Mouse (Mus musculus) urinary bladder, postnatal 10 days (tissue): ENCODE results near the gene Pvr.

ENCODE experiments used
- DNase-seq: peaks from one replicate; pipeline ENCODE4 v3.0.0; 2022; ENCODE audit warnings: low spot score

Gene Pvr

GRCm38 (mm10) chr7:19920506-19921261 is at the start of gene Pvr:
Gene Pvr (minus strand): TSS chr7:19921160.
- no peak for DNase-seq

GRCm38 (mm10) chr7:19970196-19970595 is 49.2 kb upstream of the Pvr start:
- DNase-seq = no peak

- no peak for DNase-seq
Measured at GRCm38 (mm10) chr7:19969541-19970090, 48.7 kb upstream of the Pvr start.

- no peak for DNase-seq
Measured at GRCm38 (mm10) chr7:19969106-19969505, 48.1 kb upstream of the Pvr start.

GRCm38 (mm10) chr7:19964985-19965579 is 44.1 kb upstream of the Pvr start, which contains the start of gene Ceacam20:
Gene Ceacam20 (plus strand): TSS chr7:19965412.
- DNase-seq = no peak

GRCm38 (mm10) chr7:19962423-19962822 is 41.5 kb upstream of the Pvr start:
- no peak for DNase-seq

GRCm38 (mm10) chr7:19956341-19956781 is 35.4 kb upstream of the Pvr start:
- DNase-seq = peak; percentile 86

- DNase-seq = no peak
Measured at GRCm38 (mm10) chr7:19955861-19956260, 34.9 kb upstream of the Pvr start.

GRCm38 (mm10) chr7:19953054-19953453 is 32.1 kb upstream of the Pvr start:
- no peak for DNase-seq

GRCm38 (mm10) chr7:19952320-19952986 is 31.5 kb upstream of the Pvr start:
- no peak for DNase-seq

- DNase-seq = no peak
Measured at GRCm38 (mm10) chr7:19950589-19950988, 29.6 kb upstream of the Pvr start, which contains the start of gene Igsf23. Gene Igsf23 (minus strand): TSS chr7:19950756.

- DNase-seq = no peak
Measured at GRCm38 (mm10) chr7:19949996-19950395, 29.0 kb upstream of the Pvr start.

GRCm38 (mm10) chr7:19948956-19949355 is 28.0 kb upstream of the Pvr start:
- DNase-seq = no peak

GRCm38 (mm10) chr7:19945821-19946515 is 25.0 kb upstream of the Pvr start:
- no peak for DNase-seq

- no peak for DNase-seq
Measured at GRCm38 (mm10) chr7:19945201-19945600, 24.2 kb upstream of the Pvr start.

GRCm38 (mm10) chr7:19944709-19945108 is 23.7 kb upstream of the Pvr start:
- DNase-seq = no peak

GRCm38 (mm10) chr7:19940256-19940655 is 19.3 kb upstream of the Pvr start:
- DNase-seq = no peak

GRCm38 (mm10) chr7:19939555-19940235 is 18.7 kb upstream of the Pvr start:
- peak; percentile 54 for DNase-seq

- no peak for DNase-seq
Measured at GRCm38 (mm10) chr7:19937229-19937821, 16.4 kb upstream of the Pvr start.

- no peak for DNase-seq
Measured at GRCm38 (mm10) chr7:19935961-19936360, 15.0 kb upstream of the Pvr start.

- no peak for DNase-seq
Measured at GRCm38 (mm10) chr7:19935171-19935751, 14.3 kb upstream of the Pvr start.
